Mouse (Mus musculus): Measurements from ENCODE around the gene Dync1i1. TPM values are rescaled to one million over a fixed set of nuclear protein-coding genes. Genes with fewer than 3 reads are reported as not detected.
A peak's percentile ranks its signal among the peaks of the same experiment; 100 is the strongest.

Dync1i1 gene
- polyA plus RNA-seq, 1 experiment, result 3.9 TPM

DNA sequence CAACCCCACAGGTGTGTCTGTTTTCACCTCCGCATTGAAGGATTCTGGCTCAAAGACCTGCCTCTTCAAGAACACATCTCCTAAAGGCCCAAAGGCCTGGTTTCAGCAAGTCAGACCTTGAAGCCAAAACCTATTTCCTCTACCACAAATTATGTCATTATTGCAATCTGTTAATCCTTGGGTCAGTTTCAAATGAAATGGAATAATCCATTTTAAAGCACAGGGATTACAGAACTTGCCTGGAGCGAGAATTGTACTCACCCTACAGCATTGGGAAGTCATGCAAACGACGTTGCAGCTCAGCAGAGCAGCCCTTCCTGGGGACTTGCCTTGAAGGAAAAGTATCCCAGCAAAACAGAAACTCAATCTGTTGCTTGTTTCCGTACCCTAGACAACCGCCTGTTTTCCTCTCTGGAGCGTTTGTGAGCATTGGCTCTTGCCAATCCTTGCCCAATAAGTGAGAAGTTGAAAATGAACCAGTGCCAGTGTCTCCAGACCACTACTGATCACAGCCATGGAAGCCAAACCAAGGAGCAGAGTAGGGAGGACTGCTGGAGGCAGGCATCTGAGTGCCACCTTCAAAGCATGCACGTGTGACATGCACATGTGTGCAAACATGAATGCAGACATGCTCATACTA lies 241.5 kb downstream of the Dync1i1 start:
- no peaks in the 10 kb centered on the region for H3K27me3 ChIP-seq (ENCODE audit: control insufficient read depth, insufficient read depth, insufficient read length)
- H3K36me3 ChIP-seq (ENCODE audit: control insufficient read depth, insufficient read depth), result no peaks in the 10 kb centered on the region
- no peak overlapping the region for H3K4me2 ChIP-seq (ENCODE audit: low read depth)
- TF ChIP-seq CEBPB (IDR thresholded peaks at IDR 0.05; ENCODE audit: insufficient read depth, poor library complexity, severe bottlenecking), result no peak
- TF ChIP-seq REST (IDR thresholded peaks at IDR 0.05; ENCODE audit: insufficient read depth, insufficient read length), result no peak
- TF ChIP-seq E2F4 (IDR thresholded peaks at IDR 0.05; ENCODE audit: insufficient read depth), result no peak
- no peak for TF ChIP-seq TCF12 (IDR thresholded peaks at IDR 0.05; ENCODE audit: insufficient read depth, poor library complexity, severe bottlenecking)
- no peak overlapping the region for H3K4me3 ChIP-seq
- H3ac ChIP-seq (ENCODE audit: control insufficient read depth, insufficient read length), result no peak overlapping the region
- no peaks in the 10 kb centered on the region for H3K79me2 ChIP-seq (ENCODE audit: control insufficient read depth, insufficient read depth)

- Histone ChIP-seq H3K27me3 (ENCODE audit: control insufficient read depth, insufficient read depth, insufficient read length) (no peaks in the 10 kb centered on the region), H3K36me3 (ENCODE audit: control insufficient read depth, insufficient read depth) (no peaks in the 10 kb centered on the region), H3ac (ENCODE audit: control insufficient read depth, insufficient read length) (no peak overlapping the region), H3K79me2 (ENCODE audit: control insufficient read depth, insufficient read depth) (no peaks in the 10 kb centered on the region), H3K4me3 (no peak overlapping the region), H3K4me2 (ENCODE audit: low read depth) (no peak overlapping the region)
- TF ChIP-seq USF1 (IDR thresholded peaks at IDR 0.05; ENCODE audit: low read depth) (no peak), TCF12 (IDR thresholded peaks at IDR 0.05; ENCODE audit: insufficient read depth, poor library complexity, severe bottlenecking) (no peak), POLR2AphosphoS2 (IDR thresholded peaks at IDR 0.05; ENCODE audit: insufficient read length, low read depth) (no peak)
These were observed 242.1 kb downstream of the Dync1i1 start for GRCm38 (mm10) chr6:5967545-5967944.

DNA sequence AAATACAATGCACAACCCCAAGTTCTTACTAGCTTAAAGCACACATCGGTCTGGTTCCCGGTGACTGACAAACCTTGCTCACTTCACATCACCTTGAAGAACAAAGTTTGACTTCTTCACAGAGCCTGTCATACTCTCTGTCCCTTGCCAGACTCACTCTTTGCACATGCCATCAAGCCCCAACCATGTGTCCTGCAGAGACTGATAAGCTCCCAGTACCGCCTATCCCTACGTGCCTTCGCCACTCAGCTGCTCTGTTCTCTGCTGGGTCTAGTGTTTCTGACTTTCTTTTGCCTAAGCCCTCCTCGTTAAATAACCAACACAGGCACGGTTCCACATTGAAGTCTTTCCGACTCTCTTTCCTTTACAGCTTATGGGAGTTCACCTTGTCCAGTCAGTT lies 244.2 kb downstream of the Dync1i1 start:
- H3K4me3 ChIP-seq, result no peak overlapping the region
- H3ac ChIP-seq (ENCODE audit: control insufficient read depth, insufficient read length), result no peak overlapping the region
- no peak overlapping the region for H3K4me2 ChIP-seq (ENCODE audit: low read depth)
- H3K27me3 ChIP-seq (ENCODE audit: control insufficient read depth, insufficient read depth, insufficient read length), result no peaks in the 10 kb centered on the region
- TF ChIP-seq E2F4 (IDR thresholded peaks at IDR 0.05; ENCODE audit: insufficient read depth), result no peak
- TF ChIP-seq MAX (IDR thresholded peaks at IDR 0.05; ENCODE audit: low read depth), result no peak
- TF ChIP-seq REST (IDR thresholded peaks at IDR 0.05; ENCODE audit: insufficient read depth, insufficient read length), result no peak
- no peak for TF ChIP-seq USF1 (IDR thresholded peaks at IDR 0.05; ENCODE audit: low read depth)
- no peak for TF ChIP-seq MYOD1 (IDR thresholded peaks at IDR 0.05; ENCODE audit: control insufficient read depth in 1 of 3, insufficient read length in 2 of 3, low read depth in 2 of 3)
- no peak for TF ChIP-seq POLR2AphosphoS2 (IDR thresholded peaks at IDR 0.05; ENCODE audit: insufficient read length, low read depth)
- no peak for TF ChIP-seq POLR2A (IDR thresholded peaks at IDR 0.05; ENCODE audit: insufficient read length, low read depth)
- H3K36me3 ChIP-seq (ENCODE audit: control insufficient read depth, insufficient read depth), result no peaks in the 10 kb centered on the region
- no peaks in the 10 kb centered on the region for H3K79me2 ChIP-seq (ENCODE audit: control insufficient read depth, insufficient read depth)

- H3ac ChIP-seq (ENCODE audit: control insufficient read depth, insufficient read length), result no peak overlapping the region
- no peak overlapping the region for H3K4me3 ChIP-seq
- TF ChIP-seq CEBPB (IDR thresholded peaks at IDR 0.05; ENCODE audit: insufficient read depth, poor library complexity, severe bottlenecking) (no peak), POLR2AphosphoS2 (IDR thresholded peaks at IDR 0.05; ENCODE audit: insufficient read length, low read depth) (no peak), REST (IDR thresholded peaks at IDR 0.05; ENCODE audit: insufficient read depth, insufficient read length) (no peak), TCF3 (IDR thresholded peaks at IDR 0.05; ENCODE audit: insufficient read length, low read depth) (no peak), MAX (IDR thresholded peaks at IDR 0.05; ENCODE audit: low read depth) (no peak), SRF (IDR thresholded peaks at IDR 0.05; ENCODE audit: control insufficient read depth, insufficient read length, low read depth) (no peak)
- H3K27me3 ChIP-seq (ENCODE audit: control insufficient read depth, insufficient read depth, insufficient read length), result no peaks in the 10 kb centered on the region
- H3K4me2 ChIP-seq (ENCODE audit: low read depth), result no peak overlapping the region
- no peaks in the 10 kb centered on the region for H3K79me2 ChIP-seq (ENCODE audit: control insufficient read depth, insufficient read depth)
- no peaks in the 10 kb centered on the region for H3K36me3 ChIP-seq (ENCODE audit: control insufficient read depth, insufficient read depth)
These were observed 250.8 kb downstream of the Dync1i1 start for GRCm38 (mm10) chr6:5976241-5976640.

GRCm38 (mm10) chr6:5977238-5977920 lies 251.9 kb downstream of the Dync1i1 start:
- Histone ChIP-seq H3K36me3 (ENCODE audit: control insufficient read depth, insufficient read depth) (no peaks in the 10 kb centered on the region), H3K4me2 (ENCODE audit: low read depth) (peak overlapping the region; percentile 44), H3K79me2 (ENCODE audit: control insufficient read depth, insufficient read depth) (no peaks in the 10 kb centered on the region), H3K27me3 (ENCODE audit: control insufficient read depth, insufficient read depth, insufficient read length) (no peaks in the 10 kb centered on the region), H3K4me3 (no peak overlapping the region), H3ac (ENCODE audit: control insufficient read depth, insufficient read length) (no peak overlapping the region)
- TF ChIP-seq SRF (IDR thresholded peaks at IDR 0.05; ENCODE audit: control insufficient read depth, insufficient read length, low read depth), result no peak
- TF ChIP-seq TCF3 (IDR thresholded peaks at IDR 0.05; ENCODE audit: insufficient read length, low read depth), result no peak
- no peak for TF ChIP-seq CEBPB (IDR thresholded peaks at IDR 0.05; ENCODE audit: insufficient read depth, poor library complexity, severe bottlenecking)
- no peak for TF ChIP-seq POLR2AphosphoS2 (IDR thresholded peaks at IDR 0.05; ENCODE audit: insufficient read length, low read depth)
- no peak for TF ChIP-seq REST (IDR thresholded peaks at IDR 0.05; ENCODE audit: insufficient read depth, insufficient read length)
- no peak for TF ChIP-seq MYOG (IDR thresholded peaks at IDR 0.05; ENCODE audit: control insufficient read depth in 1 of 3, insufficient read depth in 1 of 3, insufficient read length in 2 of 3, low read depth in 2 of 3)
- no peak for TF ChIP-seq POLR2A (IDR thresholded peaks at IDR 0.05; ENCODE audit: insufficient read length, low read depth)
- TF ChIP-seq MYOD1 (IDR thresholded peaks at IDR 0.05; ENCODE audit: control insufficient read depth in 1 of 3, insufficient read length in 2 of 3, low read depth in 2 of 3), result no peak
- no peak for TF ChIP-seq USF1 (IDR thresholded peaks at IDR 0.05; ENCODE audit: low read depth)
- TF ChIP-seq MAX (IDR thresholded peaks at IDR 0.05; ENCODE audit: low read depth), result no peak
- no peak for TF ChIP-seq TCF12 (IDR thresholded peaks at IDR 0.05; ENCODE audit: insufficient read depth, poor library complexity, severe bottlenecking)
- no peak for TF ChIP-seq E2F4 (IDR thresholded peaks at IDR 0.05; ENCODE audit: insufficient read depth)
